In genomic region chr19:45615415-45616213, GRCm38 (mm10) we compare ENCODE assay signal across 8 mouse cellular contexts. TPM values are rescaled to one million over a fixed set of nuclear protein-coding genes. Genes with fewer than 3 reads are reported as not detected.
DNase-seq lines count a peak whose midpoint lies in the region; ATAC-seq and TF ChIP-seq lines count a peak whose summit lies in the region.

No protein-coding gene starts in this region.

- peaks cover 13% of the 10 kb centered on the region for H3K4me1 ChIP-seq in lung, embryonic 16.5 days (replicated peaks; ENCODE audit: control insufficient read depth, insufficient read depth, low read length)
- peaks cover 3% of the 10 kb centered on the region; the same call in 1 of the 2 replicates for H3K4me1 ChIP-seq in lung, adult 2 months (ENCODE audit: control insufficient read depth, insufficient read depth, low read length)
- H3K4me1 ChIP-seq in limb, embryonic 12.5 days (replicated peaks), result peaks cover 21% of the 10 kb centered on the region

- TF ChIP-seq POLR2A in lung, adult 2 months (IDR thresholded peaks at IDR 0.05; ENCODE audit: borderline replicate concordance, extremely low read depth, low read depth, low read length), result no peak

- ATAC-seq in lung, embryonic 16.5 days (ENCODE audit: low read depth), result peak; percentile 53; the same call in 1 of the 2 replicates
- ATAC-seq in limb, embryonic 12.5 days (ENCODE audit: insufficient number of reproducible peaks, insufficient read depth, low FRiP score, low TSS enrichment, low read depth), result no peak

- H3K36me3 ChIP-seq in lung, embryonic 16.5 days (ENCODE audit: control insufficient read depth, insufficient read depth, low read length), result no peaks in the 10 kb centered on the region
- H3K36me3 ChIP-seq in limb, embryonic 12.5 days, result no peaks in the 10 kb centered on the region

- no peak overlapping the region for H3K9ac ChIP-seq in lung, embryonic 16.5 days (ENCODE audit: low read length)
- 0 out of 2 replicates have a peak overlapping the region, but pooled peaks have one; percentile 31 for H3K9ac ChIP-seq in limb, embryonic 12.5 days (replicated peaks)

- 66% methylated on average over 12 of the region's 12 CpGs for WGBS in lung, embryonic 16.5 days
- WGBS in lung, adult 2 months, result 79% methylated on average over 12 of the region's 12 CpGs
- 66% methylated on average over 12 of the region's 12 CpGs for WGBS in limb, embryonic 12.5 days

- DNase-seq in embryo, embryonic 11 days, result peak; percentile 23
- DNase-seq in embryo, embryonic 10.5 days (ENCODE audit: low spot score), result no peak
- DNase-seq in lung, adult 2 months, result no peak
- DNase-seq in retina, postnatal 1 day, result peak; percentile 89
- DNase-seq in gastrocnemius, adult 2 months, result no peak
- DNase-seq in right cerebral cortex, postnatal 36 days (ENCODE audit: low spot score in 2 of 2), result no peak

- H3K9me3 ChIP-seq in lung, embryonic 16.5 days (ENCODE audit: control insufficient read depth, low read length), result no peaks in the 10 kb centered on the region
- no peaks in the 10 kb centered on the region for H3K9me3 ChIP-seq in limb, embryonic 12.5 days

- TF ChIP-seq CTCF in lung, adult 2 months (IDR thresholded peaks at IDR 0.05; ENCODE audit: insufficient read depth, low read length), result no peak
- no peak for TF ChIP-seq CTCF in gastrocnemius, adult 2 months (IDR thresholded peaks at IDR 0.05)

- H3K4me3 ChIP-seq in lung, embryonic 16.5 days (ENCODE audit: low read length), result no peak overlapping the region
- H3K4me3 ChIP-seq in lung, adult 2 months (replicated peaks; ENCODE audit: extremely low read depth, low read depth, low read length), result no peak overlapping the region
- H3K4me3 ChIP-seq in limb, embryonic 12.5 days (replicated peaks), result no peak overlapping the region
- H3K4me3 ChIP-seq in gastrocnemius, adult 2 months, result no peak overlapping the region

- intact Hi-C loops in gastrocnemius, adult 2 months (cut with DNase I), result no loop called here

- H3K4me2 ChIP-seq in lung, embryonic 16.5 days (ENCODE audit: low read depth, low read length), result no peak overlapping the region
- H3K4me2 ChIP-seq in limb, embryonic 12.5 days, result no peak overlapping the region

- H3K27me3 ChIP-seq in lung, embryonic 16.5 days (ENCODE audit: control insufficient read depth, insufficient read depth, low read depth, low read length), result no peaks in the 10 kb centered on the region
- 0 out of 2 replicates have a peak, but pooled peaks cover 4% of the 10 kb centered on the region for H3K27me3 ChIP-seq in limb, embryonic 12.5 days

- H3K27ac ChIP-seq in lung, embryonic 16.5 days (ENCODE audit: low read length), result no peak overlapping the region
- H3K27ac ChIP-seq in limb, embryonic 12.5 days, result peak overlapping the region; percentile 1; the same call in 1 of the 2 replicates
- no peak overlapping the region for H3K27ac ChIP-seq in gastrocnemius, adult 2 months

RNA-seq across cellular contexts. Expression of gene Fbxw4, which starts 44.5 kb away (rescaled TPM):
- 4.3 and 5.4 TPM in 2 replicates for polyA plus RNA-seq in lung, embryonic 16.5 days (2015; fragmentation: Nextera tagmentation; extraction: Ambion mirVana)
- polyA plus RNA-seq in lung, adult 2 months (2012; rRNA removed), result 95.0 and 99.6 TPM in 2 replicates
- 6.8 and 7.2 TPM in 2 replicates for polyA plus RNA-seq in limb, embryonic 12.5 days (2016; fragmentation: Nextera tagmentation; extraction: Ambion mirVana)
- 10 to 100 TPM; 29.0 to 30.8 TPM for total RNA-seq in gastrocnemius, adult 2 months (2021)

RNA-seq across cellular contexts. Expression of gene Gm17018, which starts 55.2 kb away (rescaled TPM):
- 55.0 and 60.5 TPM in 2 replicates for polyA plus RNA-seq in lung, embryonic 16.5 days (2015; fragmentation: Nextera tagmentation; extraction: Ambion mirVana)
- polyA plus RNA-seq in lung, adult 2 months (2012; rRNA removed), result 6.6 and 7.5 TPM in 2 replicates
- polyA plus RNA-seq in limb, embryonic 12.5 days (2016; fragmentation: Nextera tagmentation; extraction: Ambion mirVana), result 50.5 and 53.7 TPM in 2 replicates
- 10 to 100 TPM; 19.5 to 19.6 TPM for total RNA-seq in gastrocnemius, adult 2 months (2021)

RNA-seq across cellular contexts. Expression of gene Poll, which starts 55.3 kb away (rescaled TPM):
- 17.4 and 18.7 TPM in 2 replicates for polyA plus RNA-seq in lung, embryonic 16.5 days (2015; fragmentation: Nextera tagmentation; extraction: Ambion mirVana)
- polyA plus RNA-seq in lung, adult 2 months (2012; rRNA removed), result 9.1 and 10.6 TPM in 2 replicates
- polyA plus RNA-seq in limb, embryonic 12.5 days (2016; fragmentation: Nextera tagmentation; extraction: Ambion mirVana), result 17.7 and 20.1 TPM in 2 replicates
- total RNA-seq in gastrocnemius, adult 2 months (2021), result 10 to 100 TPM; 13.5 to 16.0 TPM

Comparison
In these comparisons a context has a peak if more than half of its experiments do, and no peak if none do; other contexts are left out.
1. DNase-seq: peak in embryo, embryonic 11 days (single experiment) and retina, postnatal 1 day (single experiment); none in embryo, embryonic 10.5 days (single experiment), lung, adult 2 months (single experiment), gastrocnemius, adult 2 months (single experiment) and right cerebral cortex, postnatal 36 days (0 of 2).
2. RNA of gene Fbxw4, which starts 44.5 kb away (polyA plus RNA-seq): 95.0 to 99.6 TPM in lung, adult 2 months; 6.8 to 7.2 TPM in limb, embryonic 12.5 days and 4.3 to 5.4 TPM in lung, embryonic 16.5 days; every median in the first group is over 10 times any median in the second.